Mouse (Mus musculus) heart, adult 2 months (tissue): ENCODE measurements around the gene Lnpk. TPM values are rescaled to one million over a fixed set of nuclear protein-coding genes. Genes with fewer than 3 reads are reported as not detected.

Experiments
- DNase-seq, 2 experiments: peaks; one replicate each; pipeline ENCODE4 v3.0.0; 2021
- H3K27ac ChIP-seq: fragments of 200-600 bp; 2 replicates; pipeline ENCODE4 v1.8.1; 2022
- H3K27me3 ChIP-seq: fragments of 200-500 bp; 2 replicates; pipeline ENCODE4 v1.6.1; 2012; ENCODE audit warnings: mild to moderate bottlenecking, low read length, inconsistent platforms, mixed read lengths; ENCODE audit not compliant: control insufficient read depth, insufficient read depth
- H3K36me3 ChIP-seq: fragments of 200-500 bp; 2 replicates; pipeline ENCODE4 v1.6.1; 2012; ENCODE audit warnings: low read length, inconsistent platforms; ENCODE audit not compliant: control insufficient read depth, insufficient read depth
- H3K4me1 ChIP-seq: fragments of 200-500 bp; 2 replicates; pipeline ENCODE4 v1.6.1; 2011; ENCODE audit warnings: low read length; ENCODE audit not compliant: control insufficient read depth, insufficient read depth
- H3K4me3 ChIP-seq: fragments of 200-600 bp; 2 replicates; pipeline ENCODE4 v1.8.1; 2022
- H3K79me2 ChIP-seq: fragments of 200-500 bp; replicated peaks from 2 replicates; pipeline ENCODE4 v1.6.1; 2012; ENCODE audit warnings: mild to moderate bottlenecking, inconsistent platforms, low read length, moderate library complexity, mixed read lengths; ENCODE audit not compliant: control insufficient read depth, insufficient read depth
- H3K9ac ChIP-seq: fragments of 200-500 bp; 2 replicates; pipeline ENCODE4 v1.6.1; 2012; ENCODE audit warnings: low read depth, mild to moderate bottlenecking, control low read depth, inconsistent platforms, low read length, mixed read lengths
- CTCF ChIP-seq: fragments of 200-600 bp; IDR thresholded peaks from 2 replicates; pipeline ENCODE4 v1.8.1; 2022; ENCODE audit warnings: antibody characterized with exemption, mild to moderate bottlenecking, moderate library complexity
- EP300 ChIP-seq: fragments of 200-500 bp; IDR thresholded peaks from 2 replicates; pipeline ENCODE4 v1.6.1; 2011; ENCODE audit warnings: low read depth, low read length, control low read depth; ENCODE audit not compliant: insufficient read depth
- POLR2A ChIP-seq: fragments of 200-500 bp; IDR thresholded peaks from 2 replicates; pipeline ENCODE4 v1.6.1; 2011; ENCODE audit warnings: mild to moderate bottlenecking, low read depth, low read length, control low read depth; ENCODE audit not compliant: insufficient read depth
- WGBS: fragments of 180-500 bp; shearing (Covaris S2); methylation state at CpG from one replicate; pipeline ENCODE4 v1.1.7; 2018; 5-methylcytosine and 5-hydroxymethylcytosine counted together
- intact Hi-C: fragments of 180-260 bp; cut with DNase I; formaldehyde crosslinking; loops from one replicate; pipeline ENCODE4 v1.15.1; 2025
- polyA plus RNA-seq: library from polyadenylated mRNA; depleted of rRNA; stranded (reverse); fragments of >200 nt; gene quantifications from 2 replicates; pipeline ENCODE4 v1.2.3, GENCODE M21; 2012
- total RNA-seq, 2 experiments: library from RNA; stranded (reverse); gene quantifications; 2 replicates each; pipeline ENCODE4 v1.2.3; 2021

Gene Lnpk
- total and polyA plus RNA-seq, 3 experiments, result 4.5 to 21.6 (median 21.3) TPM

DNA sequence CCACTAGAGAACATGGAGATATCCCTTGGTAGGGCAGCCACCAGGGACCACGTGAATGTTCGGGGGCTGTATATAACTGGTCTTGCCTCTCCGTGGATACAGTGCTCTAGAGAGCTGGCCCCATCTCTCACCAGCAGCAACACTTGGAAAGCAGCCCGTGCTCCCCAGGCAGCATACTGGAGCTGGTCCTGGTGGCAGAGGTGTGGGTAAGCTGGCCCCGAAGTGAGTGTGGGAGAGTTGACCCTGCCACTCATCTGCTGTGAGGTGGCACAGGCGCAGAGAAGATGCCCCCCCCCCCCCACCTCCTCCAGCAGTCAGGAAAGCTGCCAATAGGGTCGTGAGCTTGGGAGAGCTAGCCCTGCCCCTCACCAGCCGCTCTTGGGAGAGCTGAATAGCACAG is 72.8 kb downstream of the Lnpk start:
- intact Hi-C loops, result no loop called here
- Histone ChIP-seq H3K79me2 (no peaks in the 10 kb centered on the region), H3K36me3 (no peaks in the 10 kb centered on the region), H3K27ac (no peak overlapping the region), H3K9ac (no peak overlapping the region), H3K4me1 (no peaks in the 10 kb centered on the region), H3K4me3 (no peak overlapping the region), H3K27me3 (no peaks in the 10 kb centered on the region)
- DNase-seq, result no peak
- 35% methylated on average over 8 of the region's 8 CpGs for WGBS
- TF ChIP-seq EP300, result no peak
- TF ChIP-seq CTCF, result no peak
- no peak for TF ChIP-seq POLR2A

GRCm38 (mm10) chr2:74500307-74500706 is 78.9 kb downstream of the Lnpk start:
- no peak for TF ChIP-seq EP300
- TF ChIP-seq POLR2A, result no peak
- TF ChIP-seq CTCF, result no peak
- Histone ChIP-seq H3K36me3 (no peaks in the 10 kb centered on the region), H3K4me3 (no peak overlapping the region), H3K27ac (no peak overlapping the region), H3K79me2 (no peaks in the 10 kb centered on the region), H3K9ac (no peak overlapping the region), H3K4me1 (no peaks in the 10 kb centered on the region), H3K27me3 (no peaks in the 10 kb centered on the region)
- 85% methylated on average over 2 of the region's 2 CpGs for WGBS
- no peak for DNase-seq
- intact Hi-C loops, result no loop called here

GRCm38 (mm10) chr2:74497851-74498250 is 81.4 kb downstream of the Lnpk start:
- WGBS, result 91% methylated on average over 5 of the region's 5 CpGs
- no peaks in the 10 kb centered on the region for H3K36me3 ChIP-seq
- no peak overlapping the region for H3K4me3 ChIP-seq
- no peak for TF ChIP-seq POLR2A
- no peak for TF ChIP-seq CTCF
- TF ChIP-seq EP300, result no peak
- H3K79me2 ChIP-seq, result no peaks in the 10 kb centered on the region
- no peaks in the 10 kb centered on the region for H3K4me1 ChIP-seq
- no peaks in the 10 kb centered on the region for H3K27me3 ChIP-seq
- no peak overlapping the region for H3K9ac ChIP-seq
- no peak for DNase-seq
- intact Hi-C loops, result no loop called here
- H3K27ac ChIP-seq, result no peak overlapping the region

DNA sequence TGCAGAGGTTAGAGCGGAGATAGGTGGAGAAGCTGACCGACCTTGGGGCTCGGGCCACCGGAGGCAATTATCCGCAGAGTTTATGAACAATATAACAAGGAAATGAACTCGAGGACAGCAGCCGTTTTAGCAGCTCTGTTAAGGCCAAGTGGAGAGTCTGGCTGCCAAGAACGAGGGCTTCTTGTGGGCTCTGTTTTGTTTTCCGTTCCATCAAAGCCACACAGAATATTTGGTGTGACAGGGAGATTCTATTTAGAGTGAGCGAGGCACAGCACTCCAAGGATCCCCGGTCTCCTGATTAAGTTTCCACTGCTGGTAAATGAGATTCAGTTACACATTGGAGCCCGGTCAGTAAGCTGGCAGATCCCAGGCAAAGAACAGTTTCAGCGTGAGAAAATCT is 87.8 kb downstream of the Lnpk start:
- Histone ChIP-seq H3K27me3 (no peaks in the 10 kb centered on the region), H3K4me1 (no peaks in the 10 kb centered on the region), H3K36me3 (no peaks in the 10 kb centered on the region), H3K79me2 (no peaks in the 10 kb centered on the region), H3K4me3 (no peak overlapping the region), H3K9ac (no peak overlapping the region), H3K27ac (no peak overlapping the region)
- no peak for DNase-seq
- intact Hi-C loops, result no loop called here
- TF ChIP-seq POLR2A, result no peak
- no peak for TF ChIP-seq CTCF
- TF ChIP-seq EP300, result no peak
- WGBS, result 45% methylated on average over 13 of the region's 13 CpGs

DNA sequence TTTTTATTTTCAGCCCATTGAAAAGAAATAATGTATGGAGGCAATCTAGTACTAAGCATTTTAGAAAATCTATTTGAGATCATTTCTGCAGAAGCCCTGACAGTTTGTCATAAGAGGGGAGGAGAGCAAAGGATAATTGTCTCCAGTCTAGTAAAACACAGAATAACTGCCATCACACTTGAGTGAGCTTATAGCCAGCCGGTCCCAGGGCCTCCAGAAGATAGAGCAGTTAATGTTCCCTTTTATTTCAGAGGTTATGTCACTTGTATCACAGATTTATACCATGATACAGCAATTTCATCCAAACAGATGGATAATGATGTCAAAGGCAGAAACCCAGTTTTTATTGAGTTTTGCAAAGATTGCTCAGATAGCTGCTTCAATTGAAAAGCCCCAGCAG is 89.0 kb downstream of the Lnpk start:
- WGBS, result 86% methylated on average over 1 of the region's 1 CpGs
- Histone ChIP-seq H3K4me1 (no peaks in the 10 kb centered on the region), H3K9ac (no peak overlapping the region), H3K36me3 (no peaks in the 10 kb centered on the region), H3K27ac (no peak overlapping the region), H3K27me3 (no peaks in the 10 kb centered on the region), H3K79me2 (no peaks in the 10 kb centered on the region), H3K4me3 (no peak overlapping the region)
- DNase-seq, result no peak
- TF ChIP-seq EP300, result no peak
- no peak for TF ChIP-seq POLR2A
- TF ChIP-seq CTCF, result no peak
- intact Hi-C loops, result no loop called here

- Histone ChIP-seq H3K4me1 (no peaks in the 10 kb centered on the region), H3K79me2 (no peaks in the 10 kb centered on the region), H3K27me3 (no peaks in the 10 kb centered on the region), H3K27ac (no peak overlapping the region), H3K9ac (no peak overlapping the region), H3K36me3 (no peaks in the 10 kb centered on the region), H3K4me3 (no peak overlapping the region)
- TF ChIP-seq POLR2A (no peak), EP300 (no peak), CTCF (no peak)
- DNase-seq, result no peak
- 79% methylated on average over 7 of the region's 7 CpGs for WGBS
- intact Hi-C loops, result no loop called here
Observed at GRCm38 (mm10) chr2:74488443-74488842, 90.8 kb downstream of the Lnpk start.
